Comparison of ENCODE assay signal across 7 mouse cellular contexts in the genomic region with DNA sequence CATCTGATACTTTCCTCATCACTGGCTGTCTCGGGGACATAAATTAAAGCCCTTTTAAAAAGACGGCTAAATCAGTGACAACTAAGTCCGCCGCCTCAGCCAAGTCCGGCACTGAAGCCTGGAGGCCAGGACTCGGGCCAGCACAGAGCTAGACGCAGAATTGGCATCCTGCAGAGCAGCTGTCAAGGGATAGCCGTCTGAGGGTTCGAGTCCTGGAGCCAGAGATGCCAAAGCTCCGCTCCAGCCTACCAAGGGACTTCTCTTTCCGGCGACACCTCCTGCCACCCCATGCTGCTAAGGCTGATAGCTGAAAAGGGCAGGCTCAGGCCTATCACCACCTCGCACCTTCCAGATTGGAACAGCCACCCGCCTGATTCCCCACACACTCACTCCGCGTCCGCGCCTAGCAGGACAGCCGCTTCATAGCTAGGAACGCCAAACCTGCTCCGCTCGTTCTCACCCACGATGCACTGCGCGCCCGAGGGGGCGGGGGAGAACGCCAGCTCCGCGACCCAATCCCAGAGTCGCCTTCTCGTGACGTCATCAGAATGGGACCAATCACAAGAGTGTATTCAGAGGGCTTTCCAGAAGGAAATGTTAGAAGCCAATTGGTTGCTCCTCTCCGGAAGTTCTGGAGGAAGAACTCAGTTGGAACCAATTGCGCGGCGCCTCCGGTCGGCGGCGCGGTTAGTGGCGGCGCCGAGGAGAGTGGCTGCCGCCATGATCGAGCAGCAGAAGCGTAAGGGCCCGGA. TPM values are rescaled to one million over a fixed set of nuclear protein-coding genes. Genes with fewer than 3 reads are reported as not detected.
DNase-seq lines count a peak whose midpoint lies in the region; ATAC-seq and TF ChIP-seq lines count a peak whose summit lies in the region.

TSS of gene Zcchc17 (minus strand) at position 458 of the 752 bp plus-strand sequence.
TSS of gene Snrnp40 (plus strand) at position 647 of the 752 bp plus-strand sequence.

- peak within 1 kb of the TSS; percentile 85 for H3K9ac ChIP-seq in intestine, postnatal 0 days (ENCODE audit: low read depth, low read length)
- peak within 1 kb of the TSS; percentile 88 for H3K9ac ChIP-seq in midbrain, embryonic 12.5 days (replicated peaks)

- H3K27me3 ChIP-seq in embryonic facial prominence, embryonic 10.5 days (replicated peaks; ENCODE audit: low read depth, poor library complexity, severe bottlenecking): no peaks in the 10 kb centered on the region
- H3K27me3 ChIP-seq in intestine, postnatal 0 days (replicated peaks; ENCODE audit: control insufficient read depth, insufficient read depth, low read length): no peaks in the 10 kb centered on the region
- no peaks in the 10 kb centered on the region for H3K27me3 ChIP-seq in midbrain, embryonic 12.5 days
- H3K27me3 ChIP-seq in small intestine, adult 2 months (ENCODE audit: control insufficient read depth, insufficient read depth, low read length): no peaks in the 10 kb centered on the region

- intact Hi-C loops in left cerebral cortex, postnatal 4 days (cut with DNase I): no loop called here

- TF ChIP-seq CTCF in intestine, postnatal 0 days (IDR thresholded peaks at IDR 0.05; ENCODE audit: low read depth): peak; percentile 38
- no peak for TF ChIP-seq CTCF in small intestine, adult 2 months (IDR thresholded peaks at IDR 0.05; ENCODE audit: extremely low read depth, insufficient read length, insufficient replicate concordance, low read depth, low read length)

- DNase-seq in adrenal gland, postnatal 10 days: peak; percentile 99
- peak; percentile 98 for DNase-seq in embryonic facial prominence, embryonic 10.5 days (ENCODE audit: low spot score)
- peak; percentile 97 for DNase-seq in gonadal fat pad, adult 2 months (ENCODE audit: low read depth)
- peak; percentile 99 for DNase-seq in left cerebral cortex, postnatal 4 days

- WGBS in embryonic facial prominence, embryonic 10.5 days: under 1% methylated on average over 49 of the region's 49 CpGs
- WGBS in intestine, postnatal 0 days: under 1% methylated on average over 49 of the region's 49 CpGs
- under 1% methylated on average over 49 of the region's 49 CpGs for WGBS in midbrain, embryonic 12.5 days
- under 1% methylated on average over 49 of the region's 49 CpGs for WGBS in small intestine, adult 2 months

- H3K4me1 ChIP-seq in embryonic facial prominence, embryonic 10.5 days: peaks cover 22% of the 10 kb centered on the region
- peaks cover 5% of the 10 kb centered on the region; the same call in 1 of the 2 replicates for H3K4me1 ChIP-seq in intestine, postnatal 0 days (replicated peaks; ENCODE audit: control insufficient read depth, insufficient read depth, low read length)
- H3K4me1 ChIP-seq in midbrain, embryonic 12.5 days: peaks cover 22% of the 10 kb centered on the region
- H3K4me1 ChIP-seq in small intestine, adult 2 months (ENCODE audit: control insufficient read depth, insufficient read depth, insufficient read length, low read length): peaks cover 3% of the 10 kb centered on the region; the same call in 1 of the 2 replicates

- peaks cover 54% of the 10 kb centered on the region for H3K36me3 ChIP-seq in embryonic facial prominence, embryonic 10.5 days (replicated peaks)
- H3K36me3 ChIP-seq in intestine, postnatal 0 days (ENCODE audit: control insufficient read depth, insufficient read depth): peaks cover 20% of the 10 kb centered on the region
- peaks cover 33% of the 10 kb centered on the region for H3K36me3 ChIP-seq in midbrain, embryonic 12.5 days
- peaks cover 11% of the 10 kb centered on the region for H3K36me3 ChIP-seq in small intestine, adult 2 months (ENCODE audit: control insufficient read depth, insufficient read depth, low read length)

- peak within 1 kb of the TSS; percentile 99 for H3K4me3 ChIP-seq in embryonic facial prominence, embryonic 10.5 days
- peak within 1 kb of the TSS; percentile 83 for H3K4me3 ChIP-seq in intestine, postnatal 0 days (ENCODE audit: low read depth, low read length)
- H3K4me3 ChIP-seq in midbrain, embryonic 12.5 days: peak within 1 kb of the TSS; percentile 95
- peak within 1 kb of the TSS; percentile 87 for H3K4me3 ChIP-seq in small intestine, adult 2 months (ENCODE audit: low read depth, low read length)

- peak; percentile 100 for ATAC-seq in intestine, postnatal 0 days
- ATAC-seq in midbrain, embryonic 12.5 days (ENCODE audit: low FRiP score, low read depth): peak; percentile 100

- H3K9me3 ChIP-seq in embryonic facial prominence, embryonic 10.5 days: 0 out of 2 replicates have a peak, but pooled peaks cover 3% of the 10 kb centered on the region
- no peaks in the 10 kb centered on the region for H3K9me3 ChIP-seq in intestine, postnatal 0 days (ENCODE audit: control insufficient read depth)
- H3K9me3 ChIP-seq in midbrain, embryonic 12.5 days: no peaks in the 10 kb centered on the region

- H3K4me2 ChIP-seq in intestine, postnatal 0 days (replicated peaks; ENCODE audit: low read depth): peak within 1 kb of the TSS; percentile 79
- H3K4me2 ChIP-seq in midbrain, embryonic 12.5 days (replicated peaks): peak within 1 kb of the TSS; percentile 90

- TF ChIP-seq POLR2A in small intestine, adult 2 months (IDR thresholded peaks at IDR 0.05; ENCODE audit: low read depth, low read length): peak; percentile 63

- peak within 1 kb of the TSS; percentile 93 for H3K27ac ChIP-seq in embryonic facial prominence, embryonic 10.5 days (replicated peaks)
- peak within 1 kb of the TSS; percentile 47 for H3K27ac ChIP-seq in intestine, postnatal 0 days (ENCODE audit: low read depth, low read length)
- H3K27ac ChIP-seq in midbrain, embryonic 12.5 days (replicated peaks): peak within 1 kb of the TSS; percentile 75
- peak within 1 kb of the TSS; percentile 44 for H3K27ac ChIP-seq in small intestine, adult 2 months (ENCODE audit: insufficient read depth, low read depth, low read length)

RNA-seq across cellular contexts. Expression of gene Zcchc17, which starts in this region (rescaled TPM):
- 10 to 100 TPM; 35.5 to 38.7 TPM for total RNA-seq in adrenal gland, postnatal 10 days (2021)
- 70.9 and 73.3 TPM in 2 replicates for polyA plus RNA-seq in embryonic facial prominence, embryonic 10.5 days (2016; fragmentation: Nextera tagmentation; extraction: Ambion mirVana)
- 32.5 and 45.7 TPM in 2 replicates for polyA plus RNA-seq in gonadal fat pad, adult 2 months (2012; rRNA removed)
- polyA plus RNA-seq in intestine, postnatal 0 days (2015; fragmentation: Nextera tagmentation; extraction: Ambion mirVana): 46.4 and 49.2 TPM in 2 replicates
- 10 to 100 TPM; 50.7 to 54.9 TPM for total RNA-seq in left cerebral cortex, postnatal 4 days (2021)
- polyA plus RNA-seq in midbrain, embryonic 12.5 days (2016; fragmentation: Nextera tagmentation; extraction: Ambion mirVana): 70.4 and 71.7 TPM in 2 replicates
- polyA plus RNA-seq in small intestine, adult 2 months (2012; rRNA removed): 7.9 and 17.1 TPM in 2 replicates

RNA-seq across cellular contexts. Expression of gene Snrnp40, which starts in this region (rescaled TPM):
- total RNA-seq in adrenal gland, postnatal 10 days (2021): 10 to 100 TPM; 35.3 to 39.0 TPM
- 220 and 225 TPM in 2 replicates for polyA plus RNA-seq in embryonic facial prominence, embryonic 10.5 days (2016; fragmentation: Nextera tagmentation; extraction: Ambion mirVana)
- polyA plus RNA-seq in gonadal fat pad, adult 2 months (2012; rRNA removed): 32.3 and 34.1 TPM in 2 replicates
- 44.3 and 46.1 TPM in 2 replicates for polyA plus RNA-seq in intestine, postnatal 0 days (2015; fragmentation: Nextera tagmentation; extraction: Ambion mirVana)
- 10 to 100 TPM; 42.4 to 46.1 TPM for total RNA-seq in left cerebral cortex, postnatal 4 days (2021)
- polyA plus RNA-seq in midbrain, embryonic 12.5 days (2016; fragmentation: Nextera tagmentation; extraction: Ambion mirVana): 182 and 183 TPM in 2 replicates
- 15.3 and 21.1 TPM in 2 replicates for polyA plus RNA-seq in small intestine, adult 2 months (2012; rRNA removed)

Comparison
In these comparisons a context has a peak if more than half of its experiments do, and no peak if none do; other contexts are left out.
1. Peak in every context shown above with its lines: DNase-seq, ATAC-seq, H3K4me3 ChIP-seq and H3K27ac ChIP-seq.